Mouse (Mus musculus) MEL-GATA-1-ER (cell line): ENCODE results near the gene Nemp2.

ENCODE experiments used
- DNase-seq: peaks from one replicate; pipeline ENCODE4 v3.0.0-alpha.2; 2012; ENCODE audit warnings: low read depth; ENCODE audit errors: extremely low read depth

Nemp2 gene

GRCm38 (mm10) chr1:52630248-52630936 lies at the start of gene Nemp2:
TSS of gene Nemp2 (plus strand) at chr1:52630703.
- peak; percentile 78 for DNase-seq

- no peak for DNase-seq
Observed at GRCm38 (mm10) chr1:52581744-52582143, 48.8 kb upstream of the Nemp2 start.

GRCm38 (mm10) chr1:52582866-52583265 lies 47.6 kb upstream of the Nemp2 start:
- no peak for DNase-seq

DNA sequence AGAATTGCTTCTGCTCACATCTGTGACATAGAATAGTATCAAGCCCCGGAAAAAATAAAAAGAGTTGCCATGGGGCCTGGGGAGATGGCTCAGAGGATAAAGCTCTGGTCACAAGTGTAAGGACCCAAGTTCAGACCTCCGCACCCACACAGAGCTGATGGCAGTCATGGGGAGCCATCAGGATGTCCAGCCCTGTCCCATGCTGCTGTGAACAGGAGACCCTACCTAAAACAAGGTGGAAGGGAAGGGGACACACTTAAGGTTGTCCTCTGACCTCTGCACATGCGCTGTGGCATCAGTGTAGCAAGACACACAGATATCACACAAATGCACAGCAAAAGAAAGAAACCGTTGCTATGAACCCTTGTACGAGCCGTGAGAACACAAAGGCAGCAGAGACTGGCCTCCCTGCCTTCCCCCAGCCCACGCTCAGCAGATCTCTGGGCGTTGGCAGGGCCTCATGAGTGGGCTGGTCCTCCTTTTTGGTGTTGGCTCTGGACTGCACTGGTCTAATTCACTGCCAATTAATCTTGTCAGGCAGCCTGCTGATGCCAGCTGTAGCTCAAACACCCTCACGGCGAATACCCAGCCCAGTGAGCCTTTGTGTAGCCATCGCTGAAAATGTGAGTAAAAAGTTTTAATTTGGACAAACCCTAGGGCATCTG lies 33.4 kb upstream of the Nemp2 start:
- no peak for DNase-seq

DNA sequence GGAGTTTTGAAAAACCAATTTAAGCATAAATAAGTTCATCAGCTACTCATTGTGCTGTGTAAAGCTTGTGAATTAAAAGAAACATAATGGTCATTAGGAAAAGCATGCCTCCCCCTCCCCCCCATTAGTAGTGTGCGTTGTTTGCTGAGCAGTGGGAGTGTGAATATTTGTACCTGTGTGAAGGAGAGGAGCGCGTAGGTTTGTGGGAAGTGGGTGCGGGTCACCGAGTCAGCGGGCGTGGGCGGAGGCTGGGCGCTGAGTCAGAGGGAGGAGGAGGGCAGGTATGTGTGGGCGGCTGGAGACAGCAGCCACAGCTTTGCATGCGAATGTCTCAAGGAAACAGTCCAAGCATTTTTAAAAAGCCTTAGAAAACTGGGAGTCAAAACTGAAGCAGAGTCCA lies 32.7 kb upstream of the Nemp2 start:
- no peak for DNase-seq

DNA sequence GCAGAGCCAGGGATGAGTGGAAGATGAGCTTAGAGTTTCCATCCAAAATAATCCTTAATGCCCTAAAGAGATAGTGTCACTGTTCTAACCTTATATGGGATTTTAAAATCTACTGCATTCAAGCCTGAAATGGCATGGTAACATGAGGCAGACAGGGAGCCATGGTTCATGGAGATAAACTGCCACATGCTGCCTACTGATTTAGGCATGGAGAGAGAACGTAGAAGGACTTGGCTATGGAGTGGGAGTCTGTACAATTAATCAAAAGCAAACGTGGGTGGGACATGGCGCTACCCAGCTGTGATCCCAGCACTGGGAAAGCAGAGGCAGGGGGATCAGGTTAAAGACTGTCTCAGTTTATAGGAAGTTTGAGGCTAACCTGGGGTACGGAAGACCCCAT lies 32.1 kb upstream of the Nemp2 start:
- DNase-seq = no peak

DNA sequence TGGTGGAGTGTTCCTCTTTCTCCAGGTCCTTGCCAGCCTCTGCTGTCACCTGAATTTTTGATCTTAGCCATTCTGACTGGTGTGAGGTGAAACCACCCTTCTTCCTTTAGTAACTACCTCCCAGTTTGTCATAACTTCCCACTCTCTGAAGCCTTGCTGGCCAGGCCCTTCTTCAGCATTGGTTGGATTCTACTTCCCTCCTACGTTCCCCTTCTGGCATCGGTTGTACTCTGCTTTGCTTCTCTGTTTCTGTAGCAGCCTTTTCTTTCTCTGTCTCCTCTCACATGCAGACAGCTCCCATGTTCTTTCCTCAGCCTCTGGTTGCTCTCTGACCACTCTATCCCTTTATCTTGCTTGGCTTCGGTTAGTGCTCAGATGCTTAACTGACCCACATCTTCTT lies 29.0 kb upstream of the Nemp2 start:
- DNase-seq = no peak

DNA sequence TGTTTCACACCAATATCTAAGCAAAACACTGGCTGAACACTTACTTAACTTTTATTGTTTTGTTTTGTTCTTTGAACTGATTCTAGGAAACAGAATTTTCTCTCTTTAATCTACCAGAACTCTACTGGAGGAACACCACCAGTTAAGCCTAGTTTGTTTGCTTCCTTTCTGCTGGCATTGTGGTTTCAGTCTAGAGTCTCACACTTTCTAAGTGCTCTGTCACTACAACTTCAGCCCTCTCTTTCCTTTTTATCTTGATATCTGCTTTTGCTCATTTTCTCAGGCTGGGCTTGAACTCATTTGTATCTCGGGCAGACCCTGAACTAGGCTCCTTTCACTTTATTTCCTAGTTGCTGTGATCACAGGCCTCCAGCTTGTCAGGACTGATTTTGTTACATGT lies 22.8 kb upstream of the Nemp2 start:
- DNase-seq = no peak

DNA sequence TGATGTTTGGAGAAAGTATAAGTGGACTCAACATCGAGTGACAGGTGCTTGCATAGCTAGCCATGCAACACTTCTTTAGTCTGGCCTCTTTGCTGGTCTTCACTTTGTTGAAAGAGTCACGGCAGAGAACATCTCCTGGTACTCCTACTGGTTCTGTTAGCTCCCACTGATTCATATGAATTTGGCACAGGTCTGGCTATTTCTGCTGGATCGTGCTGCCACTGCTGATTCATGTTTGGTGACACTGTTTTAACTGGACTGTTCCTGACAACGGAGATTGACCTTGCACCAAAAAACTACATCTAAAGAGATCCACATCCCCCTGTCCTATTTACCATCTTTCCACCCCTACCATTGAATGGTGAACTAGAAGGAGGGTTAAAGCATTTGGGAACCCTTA lies 22.0 kb upstream of the Nemp2 start:
- DNase-seq = no peak

- no peak for DNase-seq
Observed at GRCm38 (mm10) chr1:52618217-52618616, 12.3 kb upstream of the Nemp2 start.

- DNase-seq = no peak
Observed at GRCm38 (mm10) chr1:52620442-52620841, 10.1 kb upstream of the Nemp2 start.

DNA sequence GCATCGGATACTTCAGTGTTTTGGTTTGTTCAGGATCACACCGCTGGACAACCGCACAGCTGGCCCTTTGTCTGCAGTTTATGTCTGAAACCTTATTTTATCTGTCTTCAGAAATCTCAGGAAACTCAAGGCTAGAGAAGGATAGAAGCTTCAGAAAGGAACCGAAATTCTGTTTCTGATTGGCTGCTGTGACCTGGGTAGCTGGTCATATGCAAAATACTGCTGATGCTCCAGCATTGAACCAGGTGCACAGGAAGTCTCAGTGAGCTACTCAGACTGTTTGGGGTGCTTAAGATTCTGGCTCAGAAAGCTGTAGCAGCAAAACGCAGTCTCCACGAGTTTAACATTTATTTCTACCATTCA lies 415 bp downstream of the Nemp2 start:
- DNase-seq = peak; percentile 52

DNA sequence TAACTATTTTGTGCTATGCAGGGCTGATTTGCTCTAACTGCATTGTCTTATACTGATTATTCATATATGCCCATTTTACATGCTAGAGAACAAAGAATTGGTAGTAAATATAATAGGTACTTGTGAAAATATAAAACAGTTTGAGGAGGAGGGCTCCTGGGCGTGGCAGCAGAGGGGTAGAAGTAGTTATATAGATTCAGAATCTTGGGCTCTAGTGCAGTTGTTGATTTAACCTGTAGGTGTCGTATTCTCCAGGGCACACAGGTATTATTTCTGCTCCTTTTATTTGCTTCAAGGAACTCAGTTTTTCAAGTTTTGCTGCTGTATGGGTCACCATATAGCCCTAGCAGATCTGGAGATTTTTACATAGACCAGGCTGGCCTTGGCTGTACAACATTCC lies 1.1 kb downstream of the Nemp2 start:
- DNase-seq = no peak

DNA sequence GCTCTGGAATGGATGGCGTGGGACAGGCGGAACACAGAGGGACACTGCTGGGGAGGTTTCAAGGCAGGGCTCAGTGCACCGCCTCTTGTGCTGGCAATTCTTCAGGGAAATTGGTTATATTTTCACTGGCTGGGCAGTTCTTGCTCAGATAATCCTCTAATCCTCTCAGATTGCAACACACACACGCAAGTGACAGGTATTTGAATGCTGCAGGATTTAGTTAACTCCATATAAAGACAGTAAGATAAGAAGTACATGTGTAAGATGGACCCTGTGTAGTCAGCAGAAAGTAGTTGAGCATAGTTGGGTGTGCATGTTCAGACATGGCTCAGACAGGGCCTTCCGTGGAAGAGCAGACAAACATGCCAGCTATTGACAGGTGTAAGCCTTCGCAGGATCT lies 3.7 kb downstream of the Nemp2 start:
- no peak for DNase-seq

DNA sequence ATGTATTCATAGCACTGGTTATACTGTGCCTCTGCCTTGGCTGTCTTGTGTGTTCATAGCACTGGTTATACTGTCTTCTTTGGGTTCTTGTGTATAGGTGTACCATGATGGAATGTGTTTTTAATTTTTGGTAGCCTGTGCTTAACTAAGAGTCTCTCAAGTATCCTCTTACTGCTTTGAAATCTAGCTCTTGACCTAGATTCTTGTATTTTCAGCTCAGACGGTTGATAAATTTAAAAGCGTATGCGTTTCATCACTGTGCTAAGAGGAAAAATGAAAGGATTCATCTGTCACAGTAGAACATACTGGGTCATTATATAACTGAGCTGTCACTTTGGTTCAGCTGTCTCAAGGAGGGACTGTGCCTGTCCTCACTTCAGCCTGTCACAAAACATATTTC lies 5.4 kb downstream of the Nemp2 start:
- DNase-seq = no peak

GRCm38 (mm10) chr1:52638101-52638500 lies 7.6 kb downstream of the Nemp2 start:
- no peak for DNase-seq

DNA sequence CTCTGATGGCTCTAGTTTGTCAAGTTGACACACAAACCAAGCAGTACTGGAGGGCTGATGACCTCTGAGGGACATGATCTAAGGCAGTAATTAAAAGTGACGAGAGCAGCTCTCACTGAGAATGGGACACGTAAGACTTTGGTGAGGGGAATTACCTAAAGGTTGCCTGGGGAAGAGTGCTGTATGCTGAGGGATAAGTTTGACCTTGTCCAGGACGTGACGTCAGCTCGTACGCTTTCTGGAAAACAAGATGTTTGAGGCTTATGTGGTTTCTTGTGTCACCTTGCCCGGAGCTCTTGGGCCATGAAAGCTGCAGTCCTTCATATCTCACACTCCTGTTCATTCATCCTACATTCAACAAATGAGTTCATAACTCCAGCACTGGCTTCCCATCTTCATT lies 8.6 kb downstream of the Nemp2 start:
- no peak for DNase-seq

GRCm38 (mm10) chr1:52640266-52640665 lies 9.8 kb downstream of the Nemp2 start:
- DNase-seq = no peak

- DNase-seq = no peak
Observed at GRCm38 (mm10) chr1:52640736-52641135, 10.2 kb downstream of the Nemp2 start.

GRCm38 (mm10) chr1:52648153-52649027 lies 17.9 kb downstream of the Nemp2 start:
- DNase-seq = peak; percentile 48

GRCm38 (mm10) chr1:52650066-52650465 lies 19.6 kb downstream of the Nemp2 start:
- no peak for DNase-seq

GRCm38 (mm10) chr1:52652601-52653253 lies 22.2 kb downstream of the Nemp2 start:
- DNase-seq = no peak
